Mouse (Mus musculus): ENCODE data around the gene Glod5. TPM values are rescaled to one million over a fixed set of nuclear protein-coding genes. Genes with fewer than 3 reads are reported as not detected.

Gene Glod5
- polyA plus RNA-seq, 1 experiment from 2014 or later = not detected

DNA sequence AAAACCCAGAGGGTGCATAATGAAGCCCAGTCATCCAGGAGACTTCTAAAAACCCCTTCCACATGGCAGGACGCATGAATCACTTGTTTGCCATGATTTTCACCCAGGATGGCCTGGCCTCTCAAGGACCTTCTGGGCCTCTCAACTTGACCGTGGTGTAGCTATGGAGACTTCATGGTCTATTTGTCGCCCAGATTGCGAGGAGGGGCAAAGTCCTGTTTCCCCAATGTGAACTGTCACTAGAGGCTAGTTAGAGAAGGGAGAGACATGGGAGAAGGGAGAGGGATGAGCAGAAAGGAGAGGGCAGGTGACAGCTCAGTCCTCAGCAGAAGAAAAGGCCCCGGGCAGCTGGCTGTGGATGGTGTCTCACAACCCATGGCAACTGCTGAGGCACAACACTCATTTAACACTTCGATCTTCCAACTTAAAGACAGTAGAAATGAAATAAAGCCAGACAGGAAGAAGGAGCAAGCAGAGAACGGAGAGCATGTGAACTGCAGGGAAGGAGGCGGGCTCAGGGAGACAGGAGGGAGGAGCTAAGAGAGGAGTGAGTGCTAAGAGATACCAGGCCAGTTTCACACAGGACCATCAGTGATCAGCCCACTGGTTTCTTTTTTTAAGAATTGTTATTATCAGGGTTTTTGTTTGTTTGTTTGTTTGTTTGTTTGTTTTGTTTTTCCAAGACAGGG, 25.8 kb downstream of the Glod5 start:
- no peaks in the 10 kb centered on the region for H3K4me1 ChIP-seq (ENCODE audit: control insufficient read depth, insufficient read depth, low read length)
- no peak overlapping the region for H3K4me3 ChIP-seq (ENCODE audit: low read depth, low read length)
- no peak overlapping the region for H3K4me2 ChIP-seq (ENCODE audit: low read depth, low read length)
- H3K27me3 ChIP-seq (replicated peaks; ENCODE audit: control insufficient read depth, insufficient read depth, low read length) = no peaks in the 10 kb centered on the region
- ATAC-seq (ENCODE audit: low read depth) = no peak
- WGBS = 53% methylated on average over 8 of the region's 8 CpGs
- no peak overlapping the region for H3K9ac ChIP-seq (ENCODE audit: low read depth, low read length)
- no peaks in the 10 kb centered on the region for H3K36me3 ChIP-seq (ENCODE audit: control insufficient read depth, insufficient read depth, low read length)
- no peaks in the 10 kb centered on the region for H3K9me3 ChIP-seq (ENCODE audit: control insufficient read depth, low read length)
- H3K27ac ChIP-seq (replicated peaks; ENCODE audit: low read depth, low read length) = no peak overlapping the region
- DNase-seq (ENCODE audit: low spot score) = no peak

DNA sequence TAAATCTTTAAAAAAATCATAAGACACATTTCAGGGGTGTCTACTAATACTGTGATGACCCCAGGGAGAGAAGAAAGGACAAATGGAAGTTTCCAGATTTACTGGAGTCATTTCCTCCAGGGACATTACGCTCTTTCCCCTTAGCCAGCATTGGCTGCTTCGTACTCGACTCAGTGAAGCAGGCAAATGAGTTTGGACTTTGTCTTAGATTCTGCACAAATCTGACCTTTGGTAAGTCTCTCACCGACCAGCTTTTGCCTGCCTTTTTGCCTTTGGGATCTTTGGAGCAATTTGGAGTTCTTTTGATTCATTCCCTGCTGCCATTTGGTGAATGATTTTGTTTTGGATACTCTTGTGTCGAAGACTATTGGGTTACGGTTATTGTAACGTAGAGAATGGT, 36.9 kb downstream of the Glod5 start:
- Histone ChIP-seq H3K9me3 (ENCODE audit: control insufficient read depth, low read length) (no peaks in the 10 kb centered on the region), H3K4me1 (ENCODE audit: control insufficient read depth, insufficient read depth, low read length) (no peaks in the 10 kb centered on the region), H3K27ac (replicated peaks; ENCODE audit: low read depth, low read length) (no peak overlapping the region), H3K36me3 (ENCODE audit: control insufficient read depth, insufficient read depth, low read length) (no peaks in the 10 kb centered on the region), H3K4me3 (ENCODE audit: low read depth, low read length) (no peak overlapping the region), H3K27me3 (replicated peaks; ENCODE audit: control insufficient read depth, insufficient read depth, low read length) (no peaks in the 10 kb centered on the region), H3K9ac (ENCODE audit: low read depth, low read length) (no peak overlapping the region), H3K4me2 (ENCODE audit: low read depth, low read length) (no peak overlapping the region)
- 87% methylated on average over 7 of the region's 7 CpGs for WGBS
- ATAC-seq (ENCODE audit: low read depth) (no peak), DNase-seq (ENCODE audit: low spot score) (no peak)

DNA sequence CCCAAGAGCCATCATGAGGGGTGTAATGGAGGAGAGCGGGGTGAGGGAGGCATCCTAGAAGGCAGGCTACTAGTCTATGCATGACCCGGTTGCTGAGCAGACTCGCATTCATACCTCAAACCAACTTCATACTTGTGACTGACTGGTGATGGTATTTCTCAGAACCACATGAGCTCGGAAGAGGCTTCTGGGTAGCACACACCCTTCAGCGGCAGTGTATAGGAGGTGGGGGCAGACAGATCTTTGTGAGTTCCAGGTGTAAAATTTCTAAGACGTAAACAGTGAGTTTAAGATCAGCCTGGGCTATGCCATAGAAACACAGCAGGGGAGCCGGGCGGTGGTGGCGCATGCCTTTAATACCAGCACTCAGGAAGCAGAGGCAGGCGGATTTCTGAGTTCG, 40.4 kb downstream of the Glod5 start, which contains the start of gene Gata1:
Gene Gata1 (minus strand): TSS at position 180 of the 400 bp plus-strand sequence.
- no peak within 1 kb of the TSS for H3K9ac ChIP-seq (ENCODE audit: low read depth, low read length)
- H3K36me3 ChIP-seq (ENCODE audit: control insufficient read depth, insufficient read depth, low read length) = no peaks in the 10 kb centered on the region
- H3K4me2 ChIP-seq (ENCODE audit: low read depth, low read length) = no peak within 1 kb of the TSS
- H3K9me3 ChIP-seq (ENCODE audit: control insufficient read depth, low read length) = no peaks in the 10 kb centered on the region
- H3K27me3 ChIP-seq (replicated peaks; ENCODE audit: control insufficient read depth, insufficient read depth, low read length) = no peaks in the 10 kb centered on the region
- H3K27ac ChIP-seq (replicated peaks; ENCODE audit: low read depth, low read length) = no peak within 1 kb of the TSS
- no peak for DNase-seq (ENCODE audit: low spot score)
- no peaks in the 10 kb centered on the region for H3K4me1 ChIP-seq (ENCODE audit: control insufficient read depth, insufficient read depth, low read length)
- WGBS = 87% methylated on average over 11 of the region's 11 CpGs
- H3K4me3 ChIP-seq (ENCODE audit: low read depth, low read length) = no peak within 1 kb of the TSS
- no peak for ATAC-seq (ENCODE audit: low read depth)

DNA sequence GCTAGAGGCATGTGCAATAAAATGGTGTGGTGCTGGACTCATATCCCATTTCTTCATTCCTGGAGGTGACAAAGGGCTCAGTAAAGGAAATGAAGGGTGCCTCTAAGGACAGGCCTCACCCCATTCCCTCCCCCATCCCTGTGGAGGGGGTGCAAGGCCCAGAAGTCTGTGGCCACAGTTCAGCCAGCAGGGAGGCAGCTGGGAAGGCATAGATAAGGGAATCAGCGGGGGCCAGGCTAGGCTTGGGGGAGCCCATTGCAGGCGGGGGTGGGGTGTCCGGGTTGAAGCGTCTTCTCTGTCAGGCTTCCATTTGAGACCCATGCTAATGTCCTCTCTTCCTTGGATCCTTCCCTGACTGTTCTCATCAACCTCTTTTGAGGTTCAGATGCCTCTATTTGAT, 47.0 kb downstream of the Glod5 start:
- Histone ChIP-seq H3K36me3 (ENCODE audit: control insufficient read depth, insufficient read depth, low read length) (no peaks in the 10 kb centered on the region), H3K4me2 (ENCODE audit: low read depth, low read length) (no peak overlapping the region), H3K9ac (ENCODE audit: low read depth, low read length) (no peak overlapping the region), H3K27me3 (replicated peaks; ENCODE audit: control insufficient read depth, insufficient read depth, low read length) (no peaks in the 10 kb centered on the region), H3K4me1 (ENCODE audit: control insufficient read depth, insufficient read depth, low read length) (no peaks in the 10 kb centered on the region), H3K27ac (replicated peaks; ENCODE audit: low read depth, low read length) (no peak overlapping the region), H3K4me3 (ENCODE audit: low read depth, low read length) (no peak overlapping the region), H3K9me3 (ENCODE audit: control insufficient read depth, low read length) (no peaks in the 10 kb centered on the region)
- ATAC-seq (ENCODE audit: low read depth) = no peak
- no peak for DNase-seq (ENCODE audit: low spot score)
- WGBS = 63% methylated on average over 4 of the region's 4 CpGs

DNA sequence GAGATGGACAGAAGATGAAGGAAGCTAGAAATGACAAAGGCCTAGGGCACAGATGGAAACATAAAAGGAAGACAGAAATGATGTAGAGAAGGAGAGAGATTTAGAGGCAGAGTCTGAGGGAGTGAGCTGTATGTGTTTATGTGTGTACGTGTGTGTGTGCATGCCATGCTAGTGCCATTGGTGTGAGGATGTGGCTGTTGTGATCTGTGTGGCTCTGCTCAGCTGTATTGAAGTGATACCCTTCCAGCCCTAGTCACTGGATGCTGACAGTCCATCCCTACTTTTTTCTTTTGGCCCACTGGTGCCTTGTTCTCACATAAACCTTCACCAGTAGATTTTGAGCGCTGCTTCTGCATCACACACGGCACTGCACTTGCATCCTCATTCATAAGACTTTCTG, 49.4 kb downstream of the Glod5 start:
- Histone ChIP-seq H3K4me2 (ENCODE audit: low read depth, low read length) (no peak overlapping the region), H3K4me3 (ENCODE audit: low read depth, low read length) (no peak overlapping the region), H3K9ac (ENCODE audit: low read depth, low read length) (no peak overlapping the region), H3K27me3 (replicated peaks; ENCODE audit: control insufficient read depth, insufficient read depth, low read length) (no peaks in the 10 kb centered on the region), H3K36me3 (ENCODE audit: control insufficient read depth, insufficient read depth, low read length) (no peaks in the 10 kb centered on the region), H3K9me3 (ENCODE audit: control insufficient read depth, low read length) (no peaks in the 10 kb centered on the region), H3K27ac (replicated peaks; ENCODE audit: low read depth, low read length) (no peak overlapping the region), H3K4me1 (ENCODE audit: control insufficient read depth, insufficient read depth, low read length) (no peaks in the 10 kb centered on the region)
- no peak for DNase-seq (ENCODE audit: low spot score)
- ATAC-seq (ENCODE audit: low read depth) = no peak
- 91% methylated on average over 3 of the region's 3 CpGs for WGBS

DNA sequence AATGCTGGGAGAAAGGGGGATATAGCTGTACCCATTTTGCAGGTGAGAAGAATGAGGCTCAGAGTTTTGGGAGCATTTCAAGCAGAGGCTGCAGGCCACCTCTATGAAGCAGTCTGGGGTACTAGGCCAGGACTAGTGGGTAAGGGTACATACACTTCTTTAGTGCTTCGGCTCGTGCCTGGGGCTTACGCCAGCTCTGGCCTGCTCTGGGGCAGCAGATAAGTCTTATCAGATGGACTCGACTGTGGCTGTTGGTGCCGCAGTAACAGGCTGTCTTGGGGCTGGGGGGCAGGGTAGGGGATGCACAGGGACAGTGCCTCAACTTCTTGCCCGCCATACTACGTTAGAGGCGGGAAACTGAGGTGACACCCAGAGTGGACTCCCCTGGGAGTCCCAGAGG, 50.1 kb downstream of the Glod5 start:
- 77% methylated on average over 8 of the region's 8 CpGs for WGBS
- H3K4me3 ChIP-seq (ENCODE audit: low read depth, low read length) = no peak overlapping the region

GRCm38 (mm10) chrX:7967596-7968201, 50.6 kb downstream of the Glod5 start:
- WGBS = 81% methylated on average over 6 of the region's 9 CpGs
- no peaks in the 10 kb centered on the region for H3K9me3 ChIP-seq (ENCODE audit: control insufficient read depth, low read length)
- H3K36me3 ChIP-seq (ENCODE audit: control insufficient read depth, insufficient read depth, low read length) = no peaks in the 10 kb centered on the region
- H3K4me2 ChIP-seq (ENCODE audit: low read depth, low read length) = no peak overlapping the region
- no peak overlapping the region for H3K27ac ChIP-seq (replicated peaks; ENCODE audit: low read depth, low read length)
- ATAC-seq (ENCODE audit: low read depth) (no peak), DNase-seq (ENCODE audit: low spot score) (no peak)
- H3K4me3 ChIP-seq (ENCODE audit: low read depth, low read length) = no peak overlapping the region
- no peaks in the 10 kb centered on the region for H3K27me3 ChIP-seq (replicated peaks; ENCODE audit: control insufficient read depth, insufficient read depth, low read length)
- H3K4me1 ChIP-seq (ENCODE audit: control insufficient read depth, insufficient read depth, low read length) = no peaks in the 10 kb centered on the region
- H3K9ac ChIP-seq (ENCODE audit: low read depth, low read length) = no peak overlapping the region

More for the DNA sequence above, 50.1 kb downstream of the Glod5 start:
- no peak overlapping the region for H3K9ac ChIP-seq (ENCODE audit: low read depth, low read length)
- H3K36me3 ChIP-seq (ENCODE audit: control insufficient read depth, insufficient read depth, low read length) = no peaks in the 10 kb centered on the region
- no peak overlapping the region for H3K4me2 ChIP-seq (ENCODE audit: low read depth, low read length)
- no peaks in the 10 kb centered on the region for H3K4me1 ChIP-seq (ENCODE audit: control insufficient read depth, insufficient read depth, low read length)
- no peak overlapping the region for H3K27ac ChIP-seq (replicated peaks; ENCODE audit: low read depth, low read length)
- no peaks in the 10 kb centered on the region for H3K9me3 ChIP-seq (ENCODE audit: control insufficient read depth, low read length)
- ATAC-seq (ENCODE audit: low read depth) = no peak
- DNase-seq (ENCODE audit: low spot score) = no peak
- H3K27me3 ChIP-seq (replicated peaks; ENCODE audit: control insufficient read depth, insufficient read depth, low read length) = no peaks in the 10 kb centered on the region

- Histone ChIP-seq H3K27ac (replicated peaks; ENCODE audit: low read depth, low read length) (no peak overlapping the region), H3K4me1 (ENCODE audit: control insufficient read depth, insufficient read depth, low read length) (no peaks in the 10 kb centered on the region), H3K9me3 (ENCODE audit: control insufficient read depth, low read length) (no peaks in the 10 kb centered on the region), H3K27me3 (replicated peaks; ENCODE audit: control insufficient read depth, insufficient read depth, low read length) (no peaks in the 10 kb centered on the region), H3K36me3 (ENCODE audit: control insufficient read depth, insufficient read depth, low read length) (no peaks in the 10 kb centered on the region), H3K9ac (ENCODE audit: low read depth, low read length) (no peak overlapping the region), H3K4me2 (ENCODE audit: low read depth, low read length) (no peak overlapping the region), H3K4me3 (ENCODE audit: low read depth, low read length) (no peak overlapping the region)
- ATAC-seq (ENCODE audit: low read depth) (no peak), DNase-seq (ENCODE audit: low spot score) (no peak)
- 71% methylated on average over 3 of the region's 4 CpGs for WGBS
Measured at GRCm38 (mm10) chrX:7966161-7966560, 52.1 kb downstream of the Glod5 start.

All from embryonic facial prominence, embryonic 14.5 days (tissue).